Mouse (Mus musculus): ENCODE measurements at regions not wholly inside any gene's neighbourhood (a gene's known extent, or its start where the extent isn't known, plus 50 kb on each side); places are given as distances from the start of the nearest gene placed in this dataset.
"Not testable (repeated sequence)": the region's sequence is repeated elsewhere in the genome, so short reads cannot be mapped to it uniquely, and the experiment has no call there.

- TF ChIP-seq CTCF (IDR thresholded peaks at IDR 0.05; ENCODE audit: low read depth, low read length); TAL1 (conservative IDR thresholded peaks at IDR 0.05; ENCODE audit: low read depth, low read length); GATA1 (IDR thresholded peaks at IDR 0.05; ENCODE audit: borderline replicate concordance, low read length); POLR2AphosphoS5 (IDR thresholded peaks at IDR 0.05; ENCODE audit: insufficient replicate concordance, low read depth, low read length); GATA2 (IDR thresholded peaks at IDR 0.05; ENCODE audit: borderline replicate concordance, low read depth, low read length): not testable (repeated sequence)
Measured at GRCm38 (mm10) chr2:17845447-17846092, 114.3 kb upstream of the Nebl start.
